Mouse (Mus musculus): Measurements from ENCODE around the gene Vmn1r155.
"Not testable (repeated sequence)": the region's sequence is repeated elsewhere in the genome, so short reads cannot be mapped to it uniquely, and the experiment has no call there.

DNA sequence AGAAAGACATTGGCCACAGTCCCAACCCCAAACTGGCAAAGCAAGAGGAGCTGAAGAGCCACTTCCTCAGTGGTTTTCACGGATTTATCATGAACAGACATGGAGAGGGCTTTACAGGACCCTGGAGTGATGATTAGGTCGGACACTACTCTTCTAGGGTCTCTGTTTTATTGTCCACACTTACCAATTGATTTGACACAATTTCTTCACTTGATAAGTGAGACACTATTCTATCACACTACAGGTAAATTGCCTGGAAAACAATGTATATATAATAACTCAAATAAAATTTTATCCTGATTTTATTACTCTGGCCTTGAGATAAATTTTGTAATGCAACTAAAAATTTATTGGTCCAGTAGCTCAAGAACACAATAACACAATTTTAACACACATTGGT is 34.4 kb downstream of the Vmn1r155 start, which contains the start of gene Gm8693:
- not testable (repeated sequence) for TF ChIP-seq CTCF (IDR thresholded peaks at IDR 0.05; ENCODE audit: control insufficient read depth, insufficient read depth, insufficient replicate concordance, low read depth, low read length); POLR2A (IDR thresholded peaks at IDR 0.05; ENCODE audit: control insufficient read depth, low read depth, low read length)

All from testis, adult 2 months (tissue).